Mouse (Mus musculus) erythroblast, embryonic 14.5 days (primary cell): Measurements from ENCODE around the gene Ly6c2.

Experiments used
- GATA1 ChIP-seq: IDR thresholded peaks from 2 replicates; pipeline ENCODE4 v1.6.1; 2012; ENCODE audit warnings: low read length, inconsistent platforms, mixed read lengths
- TAL1 ChIP-seq: IDR thresholded peaks from 3 replicates; pipeline ENCODE4 v1.6.1; 2012; ENCODE audit warnings: low read length, inconsistent platforms, mixed read lengths

GRCm38 (mm10) chr15:75120066-75120465 is 8.3 kb upstream of the Ly6c2 start:
- no peak for TF ChIP-seq TAL1
- TF ChIP-seq GATA1 = no peak
